Mouse (Mus musculus): ENCODE data around the gene Dhx35.

DNA sequence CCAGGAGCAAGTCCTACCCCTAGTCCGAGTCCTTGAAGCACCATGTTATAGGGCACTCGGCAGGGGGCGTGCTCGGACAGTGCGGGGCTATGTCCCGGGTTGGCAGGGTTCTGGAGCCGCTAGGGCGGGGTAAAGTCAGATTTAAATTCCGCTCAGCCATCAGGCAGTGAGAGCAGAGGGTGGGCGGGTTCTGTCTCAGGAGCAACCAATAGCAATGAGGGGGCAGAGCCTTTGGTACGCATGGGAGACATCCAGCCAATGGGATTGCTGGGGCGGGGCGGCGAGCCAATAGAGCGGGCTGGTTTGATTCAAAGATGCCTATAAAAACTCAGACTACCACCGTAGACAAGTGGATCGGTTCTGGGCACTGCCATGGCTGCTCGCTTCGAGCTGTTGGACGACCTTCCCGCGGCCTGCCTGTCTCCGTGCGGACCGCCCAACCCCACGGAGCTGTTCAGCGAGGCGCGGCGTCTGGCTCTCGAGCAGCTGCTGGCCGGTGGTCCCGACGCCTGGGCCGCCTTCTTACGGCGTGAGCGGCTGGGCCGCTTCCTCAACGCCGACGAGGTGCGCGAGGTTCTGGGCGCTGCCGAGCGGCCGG is 26.8 kb upstream of the Dhx35 start, which contains the start of gene Fam83d:
- TF ChIP-seq CTCF (IDR thresholded peaks at IDR 0.05; ENCODE audit: extremely low read depth, insufficient read depth, low read length) (peak; percentile 41), POLR2A (IDR thresholded peaks at IDR 0.05; ENCODE audit: extremely low read depth, insufficient read depth, low read length) (peak; percentile 68; the same call in 1 of the 2 replicates)

Data from cortical plate, adult 2 months (tissue).